Mouse (Mus musculus): Measurements from ENCODE around the gene Snx29.

- TF ChIP-seq CTCF (IDR thresholded peaks at IDR 0.05; ENCODE audit: control insufficient read depth, insufficient read depth, low read length) = no peak
- TF ChIP-seq POLR2A (IDR thresholded peaks at IDR 0.05; ENCODE audit: borderline replicate concordance, control insufficient read depth, low read depth, low read length) = no peak
Observed at GRCm38 (mm10) chr16:11757471-11757870, 434.8 kb downstream of the Snx29 start.
